Mouse (Mus musculus) right cerebral cortex, adult 2 months (tissue): ENCODE data around the gene Tcl1b1.
"Not testable (repeated sequence)": the region's sequence is repeated elsewhere in the genome, so short reads cannot be mapped to it uniquely, and the experiment has no call there.

Source experiments
- DNase-seq, 2 experiments: peaks; one replicate each; pipeline ENCODE4 v3.0.0; 2021 to 2022; ENCODE audit warnings: low spot score in 2 of 2

Gene Tcl1b1

DNA sequence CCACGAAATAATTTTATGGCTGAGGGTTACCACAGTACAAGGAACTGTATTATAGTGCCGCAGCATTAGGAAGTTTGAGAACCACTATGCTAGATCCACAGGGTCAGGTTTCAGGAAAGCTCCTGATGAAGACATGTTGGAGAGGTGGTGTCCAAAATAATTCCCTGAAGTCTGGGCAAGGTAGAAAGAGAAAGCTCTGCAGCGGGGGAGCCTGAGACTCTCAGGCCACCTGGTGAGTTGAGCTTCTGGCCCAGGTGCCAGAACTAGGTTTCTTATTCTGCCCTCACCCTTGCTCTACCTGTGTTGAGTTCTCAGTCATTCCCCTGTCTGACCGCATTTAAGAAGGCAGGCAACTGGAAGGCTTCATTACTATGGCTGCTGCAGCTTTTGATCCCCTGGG is at the start of gene Tcl1b1:
Gene Tcl1b1 (plus strand): TSS at position 301 of the 400 bp plus-strand sequence.
- DNase-seq: no peak

- no peak for DNase-seq
Observed at GRCm38 (mm10) chr12:105109812-105110211, 49.7 kb upstream of the Tcl1b1 start.

DNA sequence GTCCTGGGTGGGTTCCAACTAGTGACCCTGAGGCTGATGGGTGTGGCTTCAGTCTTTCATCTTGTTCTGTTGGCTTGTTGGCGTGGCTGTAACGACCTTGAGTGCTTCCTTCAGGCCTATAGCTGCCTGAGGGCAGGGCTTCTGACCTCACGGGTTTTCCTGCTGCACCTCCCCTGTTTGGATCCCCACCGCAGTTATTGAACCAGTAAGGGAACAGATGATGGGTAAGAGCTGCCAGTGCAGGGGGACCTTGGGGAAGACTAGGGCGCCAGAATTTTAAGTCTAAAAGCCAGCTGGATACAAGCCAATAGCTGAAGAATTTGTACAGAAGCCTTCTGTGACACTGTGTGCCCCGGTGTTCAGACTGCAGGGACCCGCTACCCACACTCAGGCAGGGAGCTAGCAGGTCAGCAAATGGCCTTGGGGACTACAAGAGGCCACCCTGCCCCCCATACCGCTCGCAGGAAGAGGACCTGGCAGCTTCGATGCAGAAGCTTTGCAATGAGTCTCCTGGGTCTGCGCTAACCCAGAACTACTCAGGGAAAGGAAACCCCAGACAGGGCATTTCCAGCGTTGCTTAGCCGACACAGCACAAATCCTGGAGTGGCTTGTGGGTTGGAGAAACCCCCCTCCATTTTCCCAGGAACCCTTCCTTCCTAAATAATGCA is 47.0 kb upstream of the Tcl1b1 start:
- no peak for DNase-seq

DNA sequence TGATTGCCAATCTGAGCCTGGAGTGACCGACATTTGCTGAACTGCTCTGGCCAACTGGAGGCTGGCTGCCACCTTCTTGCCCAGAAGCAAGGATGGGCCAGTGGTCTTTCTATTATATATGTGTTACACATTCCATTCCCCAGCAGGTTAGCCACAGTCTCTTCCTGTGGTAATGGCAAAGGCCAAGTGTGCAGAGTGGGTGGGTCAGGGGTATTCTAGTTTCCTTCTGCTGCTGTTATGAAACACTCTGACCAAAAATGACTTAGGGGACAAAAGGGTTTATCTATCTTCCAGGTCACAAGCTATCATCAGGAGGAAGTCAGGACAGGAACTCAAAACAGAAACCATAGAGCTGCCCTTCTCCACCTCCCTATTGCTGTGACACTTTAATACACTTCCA is 42.8 kb upstream of the Tcl1b1 start:
- DNase-seq: no peak

GRCm38 (mm10) chr12:105125362-105125761 is 34.1 kb upstream of the Tcl1b1 start:
- DNase-seq: no peak

DNA sequence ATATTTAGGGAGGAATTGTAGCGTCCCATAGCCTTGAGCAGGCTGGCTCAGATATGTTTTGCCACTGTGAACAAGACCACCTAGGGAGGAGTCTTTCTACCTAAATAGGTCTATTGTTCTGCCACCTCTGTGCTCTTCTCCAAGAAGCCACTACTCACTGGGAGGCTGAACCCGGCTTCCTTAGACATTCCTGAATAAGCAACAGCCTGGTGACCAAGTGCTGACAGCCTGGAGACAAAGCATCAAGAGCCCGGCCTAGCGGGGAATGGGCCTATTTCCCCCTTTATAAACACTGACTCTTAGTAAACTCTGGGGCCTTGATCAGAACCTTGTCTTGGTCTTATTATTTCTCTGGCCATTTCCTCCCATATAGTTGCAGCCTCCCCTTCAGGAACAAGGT is 33.0 kb upstream of the Tcl1b1 start:
- DNase-seq: no peak

DNA sequence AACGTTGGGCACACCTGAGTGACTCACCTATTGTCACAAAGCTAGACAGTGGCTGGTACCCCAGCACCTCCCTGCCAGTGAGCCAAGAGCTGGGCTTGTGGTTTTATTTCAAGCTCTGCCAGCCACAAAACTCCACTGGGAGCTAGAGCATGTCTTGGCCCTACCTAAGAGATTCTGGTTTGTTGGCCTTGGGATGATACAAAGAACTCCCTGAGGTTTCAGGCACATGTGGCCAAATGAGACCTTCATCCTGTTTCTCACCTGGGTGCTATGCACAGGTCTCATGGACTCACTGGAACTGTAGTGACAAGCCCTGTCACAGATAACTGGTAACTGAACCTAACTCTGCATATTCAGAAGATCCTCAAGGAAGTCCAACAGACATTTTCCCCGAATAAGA is 31.9 kb upstream of the Tcl1b1 start:
- DNase-seq: no peak

GRCm38 (mm10) chr12:105129494-105130205 is 29.8 kb upstream of the Tcl1b1 start:
- not testable (repeated sequence) for DNase-seq

DNA sequence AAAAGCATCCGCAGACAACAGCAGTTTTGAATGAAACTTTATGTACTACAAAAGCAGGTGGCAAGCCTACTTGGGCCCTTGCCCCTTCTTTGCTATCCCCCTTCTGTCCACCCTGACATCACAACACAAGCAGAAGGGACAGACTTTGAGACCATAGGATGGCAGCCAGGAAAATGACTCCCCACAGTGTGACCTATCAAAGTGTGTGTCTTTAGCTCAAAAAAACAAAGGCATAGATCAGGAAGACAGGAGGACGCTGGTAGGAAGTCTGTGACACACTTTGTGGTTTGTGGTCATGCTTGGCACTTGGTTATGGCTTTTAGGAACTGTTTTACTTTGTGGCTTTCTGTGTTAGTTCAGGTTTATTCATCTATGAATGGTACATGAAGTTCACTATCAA is 25.3 kb upstream of the Tcl1b1 start:
- not testable (repeated sequence) for DNase-seq

DNA sequence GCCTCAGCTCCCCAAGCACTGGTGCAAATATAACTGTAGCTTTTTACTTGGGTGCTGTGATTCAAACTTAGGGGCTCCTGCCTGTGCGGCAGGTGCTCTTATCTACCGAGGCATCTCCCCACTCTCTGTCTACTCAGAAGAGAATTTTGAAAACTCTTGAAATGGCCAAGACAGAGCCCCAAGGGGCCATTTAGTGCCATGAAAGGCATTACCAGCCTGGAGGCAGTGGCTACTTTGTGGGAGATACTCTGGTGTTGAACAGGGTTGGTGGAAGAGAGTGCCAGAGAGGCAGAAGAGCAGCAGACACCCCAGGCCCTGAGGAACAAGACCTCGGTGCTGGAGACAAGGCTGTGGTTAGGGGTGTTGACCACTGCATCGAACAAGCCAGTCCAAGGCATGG is 24.7 kb upstream of the Tcl1b1 start:
- DNase-seq: not testable (repeated sequence)

GRCm38 (mm10) chr12:105137729-105138128 is 21.8 kb upstream of the Tcl1b1 start:
- DNase-seq: not testable (repeated sequence)

- no peak for DNase-seq
Observed at GRCm38 (mm10) chr12:105143096-105143495, 16.4 kb upstream of the Tcl1b1 start.

DNA sequence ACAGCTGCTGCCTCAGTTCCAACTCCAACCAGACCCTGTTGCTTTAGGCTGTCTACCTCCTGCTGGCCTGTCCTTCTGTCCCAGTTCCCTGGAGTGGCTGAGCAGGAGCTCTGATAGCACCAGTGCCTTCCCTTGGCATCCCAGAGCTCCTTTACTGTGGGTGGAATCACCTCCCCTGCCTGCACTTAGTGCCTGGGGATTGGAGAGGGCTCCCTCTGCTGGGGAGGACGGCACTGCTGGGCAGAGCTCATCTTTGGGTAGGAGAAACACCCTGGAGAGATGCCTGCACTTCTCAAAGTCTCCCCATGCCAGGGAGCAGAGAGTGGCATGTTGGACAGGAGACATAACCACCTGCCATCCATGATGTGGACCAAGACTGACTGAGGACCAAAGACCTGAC is 14.6 kb upstream of the Tcl1b1 start:
- DNase-seq: not testable (repeated sequence)

GRCm38 (mm10) chr12:105145714-105146113 is 13.8 kb upstream of the Tcl1b1 start, which contains the start of gene Tcl1b2:
Gene Tcl1b2 (plus strand): TSS chr12:105146014.
- DNase-seq: no peak

- peak; percentile 2 to 11 for DNase-seq
Observed at GRCm38 (mm10) chr12:105155286-105155685, 4.2 kb upstream of the Tcl1b1 start.

GRCm38 (mm10) chr12:105158842-105159241 is 648 bp upstream of the Tcl1b1 start:
- no peak for DNase-seq

DNA sequence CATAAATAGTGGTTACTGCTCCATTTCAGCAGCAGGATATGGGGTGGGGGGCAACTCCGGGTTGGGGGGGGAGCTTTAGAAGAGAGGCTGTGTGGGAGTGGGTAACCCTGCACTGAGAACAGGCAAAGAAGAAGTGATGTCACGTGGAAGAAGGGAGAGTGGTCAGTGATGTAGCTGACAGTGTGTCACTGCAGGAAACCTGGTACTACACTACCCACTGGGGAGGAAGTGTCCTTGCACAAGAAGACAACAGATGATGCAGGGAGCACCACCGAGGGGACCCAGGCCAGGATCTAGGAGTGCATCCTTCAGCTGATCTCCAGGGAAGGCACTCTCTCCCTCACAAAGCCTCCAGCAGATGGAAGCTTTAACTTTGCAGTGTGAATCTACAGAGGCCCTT is 7.2 kb downstream of the Tcl1b1 start:
- DNase-seq: no peak

DNA sequence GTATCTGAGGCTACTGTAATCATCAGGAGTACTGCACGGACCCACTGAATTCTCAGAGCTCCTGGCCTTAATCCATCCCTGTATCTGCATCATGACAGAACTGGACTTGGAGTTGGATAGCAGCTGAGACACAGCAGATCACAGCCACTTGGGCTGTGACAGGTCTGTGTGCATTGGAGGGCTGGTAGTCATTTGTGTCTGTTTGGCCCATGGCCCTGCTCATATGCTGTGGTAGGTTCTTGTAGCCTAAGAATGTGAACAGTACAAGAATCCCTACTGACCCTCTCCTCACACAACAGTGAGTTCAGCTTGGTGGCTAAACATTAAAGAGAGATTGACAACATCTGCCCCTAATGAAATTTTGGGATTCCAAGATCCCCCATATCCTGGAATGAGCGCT is 13.9 kb downstream of the Tcl1b1 start:
- DNase-seq: no peak

DNA sequence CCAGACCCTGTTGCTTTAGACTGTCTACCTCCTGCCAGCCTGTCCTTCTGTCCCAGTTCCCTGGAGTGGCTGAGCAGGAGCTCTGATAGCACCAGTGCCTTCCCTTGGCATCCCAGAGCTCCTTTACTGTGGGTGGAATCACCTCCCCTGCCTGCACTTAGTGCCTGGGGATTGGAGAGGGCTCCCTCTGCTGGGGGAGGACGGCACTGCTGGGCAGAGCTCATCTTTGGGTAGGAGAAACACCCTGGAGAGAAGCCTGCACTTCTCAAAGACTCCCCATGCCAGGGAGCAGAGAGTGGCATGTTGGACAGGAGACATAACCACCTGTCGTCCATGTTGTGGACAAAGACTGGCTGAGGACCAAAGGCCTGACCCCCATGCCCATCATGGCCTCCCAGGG is 14.8 kb downstream of the Tcl1b1 start:
- DNase-seq: peak; percentile 51 to 60

DNA sequence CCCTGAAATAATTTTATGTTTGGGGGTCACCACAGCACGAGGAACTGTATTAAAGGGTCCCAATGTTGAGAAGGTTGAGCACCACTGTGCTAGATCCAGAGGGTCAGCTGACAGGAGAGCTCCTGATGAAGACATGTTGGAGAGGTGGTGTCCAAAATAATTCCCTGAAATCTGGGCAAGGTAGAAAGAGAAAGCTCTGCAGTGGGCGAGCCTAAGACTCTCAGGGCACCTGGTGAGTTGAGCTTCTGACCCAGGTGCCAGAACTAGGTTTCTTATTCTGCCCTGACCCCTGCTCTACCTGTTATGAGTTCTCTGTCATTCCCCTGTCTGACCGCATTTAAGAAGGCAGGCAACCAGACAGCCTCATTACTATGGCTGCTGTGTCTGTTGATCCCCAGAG is 16.6 kb downstream of the Tcl1b1 start, which contains the start of gene Tcl1b5:
Gene Tcl1b5 (plus strand): TSS at position 301 of the 400 bp plus-strand sequence.
- not testable (repeated sequence) for DNase-seq

- not testable (repeated sequence) for DNase-seq
Observed at GRCm38 (mm10) chr12:105181040-105181644, 21.7 kb downstream of the Tcl1b1 start.

DNA sequence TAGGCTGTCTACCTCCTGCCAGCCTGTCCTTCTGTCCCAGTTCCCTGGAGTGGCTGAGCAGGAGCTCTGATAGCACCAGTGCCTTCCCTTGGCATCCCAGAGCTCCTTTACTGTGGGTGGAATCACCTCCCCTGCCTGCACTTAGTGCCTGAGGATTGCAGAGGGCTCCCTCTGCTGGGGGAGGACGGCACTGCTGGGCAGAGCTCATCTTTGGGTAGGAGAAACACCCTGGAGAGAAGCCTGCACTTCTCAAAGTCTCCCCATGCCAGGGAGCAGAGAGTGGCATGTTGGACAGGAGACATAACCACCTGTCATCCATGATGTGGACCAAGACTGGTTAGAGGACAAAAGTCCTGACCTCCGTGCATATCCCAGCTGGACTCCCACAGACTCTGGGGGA is 29.5 kb downstream of the Tcl1b1 start:
- DNase-seq: peak; percentile 7 to 18

GRCm38 (mm10) chr12:105190743-105191142 is 31.3 kb downstream of the Tcl1b1 start, which contains the start of gene Tcl1b3:
Gene Tcl1b3 (plus strand): TSS chr12:105191043.
- not testable (repeated sequence) for DNase-seq
